Mouse (Mus musculus) midbrain, embryonic 14.5 days (tissue): ENCODE measurements around the gene Chrdl2. TPM values are rescaled to one million over a fixed set of nuclear protein-coding genes. Genes with fewer than 3 reads are reported as not detected.
A peak's percentile ranks its signal among the peaks of the same experiment; 100 is the strongest.
"Not testable (repeated sequence)": the region's sequence is repeated elsewhere in the genome, so short reads cannot be mapped to it uniquely, and the experiment has no call there.

Experiments
- ATAC-seq: fragments of 200-750 bp; cut with Nextera tagmentation; 2 replicates; pipeline ENCODE4 v1.8.0; 2017; ENCODE audit warnings: moderate number of reproducible peaks, moderate library complexity; ENCODE audit not compliant: low FRiP score, low TSS enrichment
- DNase-seq: peaks from one replicate; pipeline ENCODE4 v3.0.0-alpha.2; 2015
- H3K27ac ChIP-seq: fragments of 300-500 bp; sonication (generic); replicated peaks from 2 replicates; pipeline ENCODE4 v1.5.1; 2014; ENCODE audit warnings: mild to moderate bottlenecking, low read depth, low read length, moderate library complexity
- H3K27me3 ChIP-seq: fragments of 300-500 bp; sonication (generic); 2 replicates; pipeline ENCODE4 v1.6.1; 2014; ENCODE audit warnings: low read length, control low read depth, mixed read lengths; ENCODE audit not compliant: control insufficient read depth, insufficient read depth
- H3K36me3 ChIP-seq: fragments of 300-500 bp; sonication (generic); 2 replicates; pipeline ENCODE4 v1.6.1; 2014; ENCODE audit warnings: low read length, control low read depth; ENCODE audit not compliant: control insufficient read depth, insufficient read depth
- H3K4me1 ChIP-seq: fragments of 300-500 bp; sonication (generic); 2 replicates; pipeline ENCODE4 v1.6.1; 2014; ENCODE audit warnings: mild to moderate bottlenecking, antibody characterized with exemption, low read length, control low read depth; ENCODE audit not compliant: control insufficient read depth, insufficient read depth
- H3K4me2 ChIP-seq: fragments of 300-500 bp; sonication (generic); 2 replicates; pipeline ENCODE4 v1.6.1; 2014; ENCODE audit warnings: mild to moderate bottlenecking, low read length, moderate library complexity
- H3K4me3 ChIP-seq: fragments of 300-500 bp; sonication (generic); replicated peaks from 2 replicates; pipeline ENCODE4 v1.5.1; 2014; ENCODE audit warnings: low read depth, low read length
- H3K9ac ChIP-seq: fragments of 300-500 bp; sonication (generic); replicated peaks from 2 replicates; pipeline ENCODE4 v1.6.1; 2014; ENCODE audit warnings: mild to moderate bottlenecking, low read length, moderate library complexity
- H3K9me3 ChIP-seq: fragments of 300-500 bp; sonication (generic); 2 replicates; pipeline ENCODE4 v1.6.1; 2016; ENCODE audit warnings: low read length, control low read depth, mixed read lengths; ENCODE audit not compliant: control insufficient read depth
- WGBS: fragments of 180-500 bp; shearing (Covaris S2); extraction: QIAGEN DNeasy Blood & Tissue Kit; methylation state at CpG from one replicate; pipeline ENCODE4 v1.1.7; 2014; 5-methylcytosine and 5-hydroxymethylcytosine counted together
- polyA plus RNA-seq: library from polyadenylated mRNA; unstranded; fragments of >200 nt; fragmentation: Nextera tagmentation; extraction: Ambion mirVana; gene quantifications from 2 replicates; pipeline ENCODE4 v1.2.1, GENCODE M21; 2014

Chrdl2 gene
- polyA plus RNA-seq, 1 experiment from 2014 or later: not detected

- H3K9ac ChIP-seq: peak overlapping the region; percentile 27; the same call in 1 of the 2 replicates
- 27% methylated on average over 9 of the region's 9 CpGs for WGBS
Observed at GRCm38 (mm10) chr7:99966011-99966721, 39.8 kb upstream of the Chrdl2 start.

GRCm38 (mm10) chr7:99969151-99969550, 36.8 kb upstream of the Chrdl2 start:
- H3K4me2 ChIP-seq: no peak overlapping the region
- 78% methylated on average over 4 of the region's 4 CpGs for WGBS
- H3K4me3 ChIP-seq: no peak overlapping the region
- peaks cover 38% of the 10 kb centered on the region for H3K4me1 ChIP-seq
- H3K36me3 ChIP-seq: no peaks in the 10 kb centered on the region
- DNase-seq (no peak), ATAC-seq (no peak)
- H3K27ac ChIP-seq: no peak overlapping the region
- H3K27me3 ChIP-seq: no peaks in the 10 kb centered on the region
- no peaks in the 10 kb centered on the region for H3K9me3 ChIP-seq
- H3K9ac ChIP-seq: no peak overlapping the region

More at GRCm38 (mm10) chr7:99966011-99966721, 39.8 kb upstream of the Chrdl2 start:
- Histone ChIP-seq H3K9me3 (no peaks in the 10 kb centered on the region), H3K4me2 (peak overlapping the region; percentile 41; the same call in 1 of the 2 replicates), H3K4me1 (peaks cover 35% of the 10 kb centered on the region), H3K36me3 (no peaks in the 10 kb centered on the region), H3K27me3 (no peaks in the 10 kb centered on the region), H3K27ac (peak overlapping the region; percentile 83), H3K4me3 (no peak overlapping the region)
- DNase-seq (peak; percentile 50), ATAC-seq (no peak; the same call in 1 of the 2 replicates)

GRCm38 (mm10) chr7:99971926-99972325, 34.0 kb upstream of the Chrdl2 start:
- no peak overlapping the region for H3K27ac ChIP-seq
- WGBS: 68% methylated on average over 2 of the region's 2 CpGs
- H3K9me3 ChIP-seq: no peaks in the 10 kb centered on the region
- H3K4me3 ChIP-seq: no peak overlapping the region
- H3K4me2 ChIP-seq: no peak overlapping the region
- H3K9ac ChIP-seq: no peak overlapping the region
- no peaks in the 10 kb centered on the region for H3K27me3 ChIP-seq
- H3K4me1 ChIP-seq: peaks cover 16% of the 10 kb centered on the region
- DNase-seq: no peak
- ATAC-seq: no peak
- no peaks in the 10 kb centered on the region for H3K36me3 ChIP-seq

DNA sequence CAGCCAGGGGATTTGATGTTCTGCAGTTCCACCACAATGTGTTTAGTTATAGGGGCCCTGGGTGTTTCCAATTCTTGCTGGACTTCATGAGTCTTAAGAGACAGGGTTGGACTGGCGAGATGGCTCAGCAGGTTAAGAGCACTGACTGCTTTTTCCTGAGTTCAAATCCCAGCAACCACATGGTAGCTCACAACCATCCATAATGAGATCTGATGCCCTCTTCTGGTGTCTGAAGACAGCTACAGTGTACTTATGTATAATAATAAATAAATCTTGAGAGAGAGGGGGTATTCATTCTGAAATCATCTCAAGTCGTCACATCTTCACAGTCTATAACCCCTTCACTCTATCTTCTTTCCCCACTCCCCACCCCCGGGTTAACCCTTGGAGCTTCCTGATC, 33.1 kb upstream of the Chrdl2 start:
- H3K9me3 ChIP-seq, DNase-seq, H3K36me3 ChIP-seq, H3K27ac ChIP-seq, ATAC-seq, H3K9ac ChIP-seq, H3K27me3 ChIP-seq, H3K4me2 ChIP-seq, H3K4me3 ChIP-seq: not testable (repeated sequence)
- H3K4me1 ChIP-seq: peaks cover 15% of the 10 kb centered on the region
- 83% methylated on average over 3 of the region's 3 CpGs for WGBS

DNA sequence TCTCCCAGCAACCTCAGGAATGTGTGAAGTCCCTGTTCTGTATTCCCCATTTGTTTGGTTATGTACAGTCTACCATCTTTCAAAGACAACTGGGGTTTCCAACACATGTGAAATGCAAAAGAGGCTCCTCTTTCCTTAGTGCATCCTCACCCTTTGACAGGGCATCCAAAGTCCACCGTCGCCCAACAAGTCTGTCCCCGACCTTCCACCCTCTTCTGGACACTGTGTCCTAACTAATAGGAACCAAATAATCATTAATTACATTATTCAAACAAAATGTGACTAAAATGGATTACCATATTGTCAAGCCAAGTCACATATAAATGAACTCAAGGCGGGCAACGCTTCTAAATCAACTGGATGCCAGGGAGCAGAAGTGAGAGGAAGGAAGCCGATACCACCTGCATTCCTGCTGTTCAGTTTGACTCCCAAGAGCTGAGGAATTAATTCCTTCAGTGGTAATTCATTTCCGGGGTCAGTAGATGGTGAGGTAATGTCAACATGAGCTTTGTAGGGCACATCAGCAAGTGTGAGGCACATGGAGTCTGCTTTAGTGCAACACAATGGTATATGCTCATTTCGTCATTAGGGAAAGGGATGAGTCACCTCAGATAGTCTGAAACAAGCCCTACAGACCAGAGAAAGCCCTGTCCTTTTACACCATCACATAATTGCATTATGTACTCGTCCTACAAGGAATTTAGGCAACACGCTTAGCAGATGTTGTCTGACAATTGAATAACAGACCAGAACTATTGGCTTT, 31.6 kb upstream of the Chrdl2 start:
- no peak overlapping the region for H3K9ac ChIP-seq
- no peaks in the 10 kb centered on the region for H3K27me3 ChIP-seq
- H3K4me1 ChIP-seq: peaks cover 17% of the 10 kb centered on the region
- no peak overlapping the region for H3K4me3 ChIP-seq
- H3K27ac ChIP-seq: no peak overlapping the region
- H3K36me3 ChIP-seq: no peaks in the 10 kb centered on the region
- ATAC-seq: no peak
- DNase-seq: no peak
- WGBS: 81% methylated on average over 10 of the region's 10 CpGs
- no peak overlapping the region for H3K4me2 ChIP-seq
- H3K9me3 ChIP-seq: no peaks in the 10 kb centered on the region

GRCm38 (mm10) chr7:99975819-99976575, 30.0 kb upstream of the Chrdl2 start:
- Histone ChIP-seq H3K9me3 (no peaks in the 10 kb centered on the region), H3K27ac (no peak overlapping the region), H3K4me1 (peaks cover 22% of the 10 kb centered on the region), H3K27me3 (no peaks in the 10 kb centered on the region), H3K9ac (no peak overlapping the region), H3K36me3 (no peaks in the 10 kb centered on the region), H3K4me3 (no peak overlapping the region), H3K4me2 (no peak overlapping the region)
- DNase-seq (no peak), ATAC-seq (no peak)
- WGBS: 91% methylated on average over 5 of the region's 5 CpGs

DNA sequence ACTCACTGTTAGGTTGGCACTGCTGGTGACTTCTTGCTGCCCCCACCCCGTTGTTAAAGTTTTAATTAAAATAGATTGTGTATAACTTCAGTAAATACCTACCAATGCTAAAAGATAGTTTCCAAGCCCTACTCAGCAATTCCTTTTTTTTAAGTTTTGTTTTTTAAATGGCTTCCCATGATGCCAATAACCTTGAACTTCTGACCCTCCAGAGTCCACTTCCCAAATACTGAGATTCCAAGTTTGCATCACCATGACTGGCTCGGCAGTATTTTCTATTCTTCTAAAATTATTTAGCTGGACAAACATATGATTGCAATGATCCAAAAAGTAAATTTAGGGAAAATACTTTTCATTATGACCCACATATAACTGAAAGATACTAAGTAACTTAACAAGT, 27.9 kb upstream of the Chrdl2 start:
- Histone ChIP-seq H3K4me3 (no peak overlapping the region), H3K9ac (no peak overlapping the region), H3K27me3 (no peaks in the 10 kb centered on the region), H3K9me3 (no peaks in the 10 kb centered on the region), H3K27ac (no peak overlapping the region), H3K4me1 (peaks cover 20% of the 10 kb centered on the region), H3K4me2 (no peak overlapping the region), H3K36me3 (no peaks in the 10 kb centered on the region)
- ATAC-seq (no peak), DNase-seq (no peak)
- 92% methylated on average over 2 of the region's 2 CpGs for WGBS

DNA sequence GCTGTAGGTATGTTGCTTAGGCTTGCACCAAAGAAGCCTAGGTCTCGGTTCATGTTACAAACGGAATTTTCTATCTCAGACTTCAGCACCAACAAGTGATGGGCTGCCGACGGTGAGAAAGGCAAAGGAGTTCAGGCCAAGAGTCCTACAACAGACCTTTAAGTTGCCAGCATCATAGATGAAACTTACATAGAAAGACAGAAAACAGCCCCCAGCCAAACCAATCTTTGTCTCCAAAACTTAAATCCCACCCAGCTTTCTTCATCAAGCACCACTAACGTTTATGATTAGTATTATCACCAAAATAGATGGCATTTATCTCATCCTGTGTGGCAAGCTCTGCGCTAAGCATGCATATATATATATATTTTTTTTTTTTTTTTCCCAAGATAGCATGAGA, 26.9 kb upstream of the Chrdl2 start:
- Histone ChIP-seq H3K27me3 (no peaks in the 10 kb centered on the region), H3K27ac (no peak overlapping the region; the same call in 1 of the 2 replicates), H3K9me3 (no peaks in the 10 kb centered on the region), H3K9ac (peak overlapping the region; percentile 95), H3K4me3 (peak overlapping the region; percentile 91), H3K4me2 (peak overlapping the region; percentile 81), H3K36me3 (no peaks in the 10 kb centered on the region), H3K4me1 (peaks cover 20% of the 10 kb centered on the region)
- 8% methylated on average over 6 of the region's 6 CpGs for WGBS
- DNase-seq: no peak
- ATAC-seq: no peak
